Mouse (Mus musculus): ENCODE measurements around the gene Dixdc1. TPM values are rescaled to one million over a fixed set of nuclear protein-coding genes. Genes with fewer than 3 reads are reported as not detected.

The Dixdc1 gene
- total RNA-seq, 2 experiments from 2014 or later, result 2.4 to 4.0 TPM

GRCm38 (mm10) chr9:50745806-50746205 is 6.5 kb upstream of the Dixdc1 start:
- no peak for DNase-seq

- DNase-seq, result no peak
These were observed 3.4 kb upstream of the Dixdc1 start for GRCm38 (mm10) chr9:50742744-50743143.

GRCm38 (mm10) chr9:50742261-50742660 is 2.9 kb upstream of the Dixdc1 start:
- no peak for DNase-seq

GRCm38 (mm10) chr9:50740867-50741784 is 1.8 kb upstream of the Dixdc1 start:
- DNase-seq, result no peak

- peak; percentile 25 for DNase-seq
These were observed 4.3 kb downstream of the Dixdc1 start for GRCm38 (mm10) chr9:50734989-50735388.

- no peak for DNase-seq
These were observed 6.8 kb downstream of the Dixdc1 start for GRCm38 (mm10) chr9:50732560-50732959.

- DNase-seq, result no peak
These were observed 9.7 kb downstream of the Dixdc1 start for GRCm38 (mm10) chr9:50729600-50729999.

GRCm38 (mm10) chr9:50727925-50728651 is 11.2 kb downstream of the Dixdc1 start:
- DNase-seq, result peak; percentile 52

- DNase-seq, result no peak
These were observed 12.0 kb downstream of the Dixdc1 start for GRCm38 (mm10) chr9:50727171-50727924.

- DNase-seq, result no peak
These were observed 13.3 kb downstream of the Dixdc1 start for GRCm38 (mm10) chr9:50725921-50726590.

GRCm38 (mm10) chr9:50724661-50725330 is 14.5 kb downstream of the Dixdc1 start:
- DNase-seq, result no peak

- DNase-seq, result no peak
These were observed 15.2 kb downstream of the Dixdc1 start for GRCm38 (mm10) chr9:50724147-50724546.

- DNase-seq, result no peak
These were observed 15.9 kb downstream of the Dixdc1 start for GRCm38 (mm10) chr9:50723406-50723805.

- no peak for DNase-seq
These were observed 16.8 kb downstream of the Dixdc1 start for GRCm38 (mm10) chr9:50722451-50722911.

GRCm38 (mm10) chr9:50721061-50721460 is 18.3 kb downstream of the Dixdc1 start:
- no peak for DNase-seq

- no peak for DNase-seq
These were observed 20.4 kb downstream of the Dixdc1 start for GRCm38 (mm10) chr9:50718878-50719277.

GRCm38 (mm10) chr9:50714188-50714587 is 25.1 kb downstream of the Dixdc1 start:
- DNase-seq, result no peak

- DNase-seq, result no peak
These were observed 28.0 kb downstream of the Dixdc1 start for GRCm38 (mm10) chr9:50711337-50711736.

GRCm38 (mm10) chr9:50709108-50709507 is 30.2 kb downstream of the Dixdc1 start:
- no peak for DNase-seq

- DNase-seq, result no peak
These were observed 34.4 kb downstream of the Dixdc1 start for GRCm38 (mm10) chr9:50704907-50705306.

All from gastrocnemius, postnatal 25 days (tissue).